Mouse (Mus musculus): ENCODE measurements at regions not wholly inside any gene's neighbourhood (a gene's known extent, or its start where the extent isn't known, plus 50 kb on each side); places are given as distances from the start of the nearest gene placed in this dataset.

- TF ChIP-seq CTCF (IDR thresholded peaks at IDR 0.05; ENCODE audit: control insufficient read depth, insufficient read depth, low read length) (no peak), POLR2A (IDR thresholded peaks at IDR 0.05; ENCODE audit: borderline replicate concordance, control insufficient read depth, low read depth, low read length) (no peak)
Observed at GRCm38 (mm10) chr6:22524384-22524783, 168.3 kb upstream of the Fam3c start.
